Mouse (Mus musculus) heart, embryonic 16.5 days (tissue): ENCODE data around the gene Irgm2. TPM values are rescaled to one million over a fixed set of nuclear protein-coding genes. Genes with fewer than 3 reads are reported as not detected.
"Not testable (repeated sequence)": the region's sequence is repeated elsewhere in the genome, so short reads cannot be mapped to it uniquely, and the experiment has no call there.

Source experiments
- ATAC-seq: fragments of 200-750 bp; cut with Nextera tagmentation; replicated peaks from 2 replicates; pipeline ENCODE4 v1.8.0; 2017; ENCODE audit warnings: moderate number of reproducible peaks; ENCODE audit not compliant: insufficient read depth, low FRiP score; ENCODE audit errors: extremely low read depth
- H3K27ac ChIP-seq: fragments of 300-500 bp; sonication (generic); 2 replicates; pipeline ENCODE4 v1.5.1; 2014; ENCODE audit warnings: mild to moderate bottlenecking, low read length, control low read depth, moderate library complexity
- H3K27me3 ChIP-seq: fragments of 300-500 bp; sonication (generic); 2 replicates; pipeline ENCODE4 v1.6.1; 2014; ENCODE audit warnings: low read length, mixed read lengths; ENCODE audit not compliant: control insufficient read depth, insufficient read depth
- H3K36me3 ChIP-seq: fragments of 300-500 bp; sonication (generic); 2 replicates; pipeline ENCODE4 v1.6.1; 2014; ENCODE audit not compliant: control insufficient read depth, insufficient read depth
- H3K4me1 ChIP-seq: fragments of 300-500 bp; sonication (generic); 2 replicates; pipeline ENCODE4 v1.6.1; 2014; ENCODE audit warnings: low read length, mixed read lengths; ENCODE audit not compliant: control insufficient read depth, insufficient read depth
- H3K4me2 ChIP-seq: fragments of 300-500 bp; sonication (generic); 2 replicates; pipeline ENCODE4 v1.6.1; 2014; ENCODE audit warnings: low read depth, mild to moderate bottlenecking, control low read depth, low read length
- H3K4me3 ChIP-seq: fragments of 300-500 bp; sonication (generic); 2 replicates; pipeline ENCODE4 v1.5.1; 2014; ENCODE audit warnings: mild to moderate bottlenecking, control low read depth, low read length
- H3K9ac ChIP-seq: fragments of 300-500 bp; sonication (generic); 2 replicates; pipeline ENCODE4 v1.6.1; 2014; ENCODE audit warnings: low read length, control low read depth
- H3K9me3 ChIP-seq: fragments of 300-500 bp; sonication (generic); replicated peaks from 2 replicates; pipeline ENCODE4 v1.6.1; 2016; ENCODE audit warnings: low read length; ENCODE audit not compliant: control insufficient read depth
- WGBS: fragments of 180-500 bp; shearing (Covaris S2); extraction: QIAGEN DNeasy Blood & Tissue Kit; methylation state at CpG from one replicate; pipeline ENCODE4 v1.1.7; 2014; 5-methylcytosine and 5-hydroxymethylcytosine counted together
- polyA plus RNA-seq: library from polyadenylated mRNA; unstranded; fragments of >200 nt; fragmentation: Nextera tagmentation; extraction: Ambion mirVana; gene quantifications from 2 replicates; pipeline ENCODE4 v1.2.1, GENCODE M21; 2015

The Irgm2 gene
- polyA plus RNA-seq, 1 experiment from 2014 or later, result 6.4 TPM

GRCm38 (mm10) chr11:58216823-58217222, 17.4 kb downstream of the Irgm2 start:
- 79% methylated on average over 6 of the region's 6 CpGs for WGBS
- Histone ChIP-seq H3K27ac (no peak overlapping the region), H3K4me3 (no peak overlapping the region), H3K9ac (no peak overlapping the region), H3K9me3 (no peaks in the 10 kb centered on the region), H3K27me3 (no peaks in the 10 kb centered on the region), H3K4me1 (peaks cover 12% of the 10 kb centered on the region), H3K36me3 (no peaks in the 10 kb centered on the region), H3K4me2 (no peak overlapping the region)
- ATAC-seq, result no peak

GRCm38 (mm10) chr11:58223751-58224150, 24.3 kb downstream of the Irgm2 start:
- H3K27me3 ChIP-seq, result no peaks in the 10 kb centered on the region
- peak; percentile 34; the same call in 1 of the 2 replicates for ATAC-seq
- no peak overlapping the region for H3K4me2 ChIP-seq
- no peaks in the 10 kb centered on the region for H3K9me3 ChIP-seq
- no peak overlapping the region for H3K4me3 ChIP-seq
- WGBS, result 9% methylated on average over 4 of the region's 4 CpGs
- H3K9ac ChIP-seq, result no peak overlapping the region
- no peaks in the 10 kb centered on the region for H3K36me3 ChIP-seq
- H3K4me1 ChIP-seq, result peaks cover 19% of the 10 kb centered on the region
- H3K27ac ChIP-seq, result peak overlapping the region; percentile 66

- peaks cover 19% of the 10 kb centered on the region for H3K4me1 ChIP-seq
- peak overlapping the region; percentile 66 for H3K27ac ChIP-seq
- no peak overlapping the region for H3K9ac ChIP-seq
- no peaks in the 10 kb centered on the region for H3K36me3 ChIP-seq
- H3K9me3 ChIP-seq, result no peaks in the 10 kb centered on the region
- H3K4me3 ChIP-seq, result no peak overlapping the region
- ATAC-seq, result no peak
- no peak overlapping the region for H3K4me2 ChIP-seq
- 49% methylated on average over 7 of the region's 7 CpGs for WGBS
- no peaks in the 10 kb centered on the region for H3K27me3 ChIP-seq
These were observed 24.9 kb downstream of the Irgm2 start for GRCm38 (mm10) chr11:58224313-58224712.

GRCm38 (mm10) chr11:58224872-58225271, 25.5 kb downstream of the Irgm2 start:
- ATAC-seq, H3K36me3 ChIP-seq, H3K9me3 ChIP-seq, H3K4me3 ChIP-seq, H3K27me3 ChIP-seq, H3K9ac ChIP-seq, H3K27ac ChIP-seq, H3K4me2 ChIP-seq: not testable (repeated sequence)
- H3K4me1 ChIP-seq, result peaks cover 19% of the 10 kb centered on the region
- WGBS, result 74% methylated on average over 2 of the region's 2 CpGs

GRCm38 (mm10) chr11:58225655-58226054, 26.2 kb downstream of the Irgm2 start:
- Histone ChIP-seq H3K9ac (no peak overlapping the region), H3K36me3 (no peaks in the 10 kb centered on the region), H3K27ac (0 out of 2 replicates have a peak overlapping the region, but pooled peaks have one; percentile 50), H3K4me3 (no peak overlapping the region), H3K27me3 (no peaks in the 10 kb centered on the region), H3K4me1 (peaks cover 19% of the 10 kb centered on the region), H3K4me2 (peak overlapping the region; percentile 47; the same call in 1 of the 2 replicates), H3K9me3 (no peaks in the 10 kb centered on the region)
- peak; percentile 59; the same call in 1 of the 2 replicates for ATAC-seq
- 7% methylated on average over 5 of the region's 5 CpGs for WGBS

- H3K27me3 ChIP-seq, result no peaks in the 10 kb centered on the region
These were observed 27.0 kb downstream of the Irgm2 start for GRCm38 (mm10) chr11:58226425-58226824.

GRCm38 (mm10) chr11:58228021-58228420, 28.6 kb downstream of the Irgm2 start:
- H3K4me3 ChIP-seq, H3K36me3 ChIP-seq, H3K27ac ChIP-seq, H3K9me3 ChIP-seq, H3K4me2 ChIP-seq, ATAC-seq, H3K9ac ChIP-seq, H3K27me3 ChIP-seq: not testable (repeated sequence)
- 98% methylated on average over 2 of the region's 2 CpGs for WGBS
- H3K4me1 ChIP-seq, result peaks cover 17% of the 10 kb centered on the region

More at GRCm38 (mm10) chr11:58226425-58226824, 27.0 kb downstream of the Irgm2 start:
- no peak for ATAC-seq
- Histone ChIP-seq H3K4me2 (no peak overlapping the region), H3K9me3 (no peaks in the 10 kb centered on the region), H3K4me1 (peaks cover 19% of the 10 kb centered on the region), H3K9ac (no peak overlapping the region), H3K4me3 (no peak overlapping the region), H3K27ac (no peak overlapping the region), H3K36me3 (no peaks in the 10 kb centered on the region)

- no peak overlapping the region for H3K4me2 ChIP-seq
- ATAC-seq, result no peak
- 47% methylated on average over 16 of the region's 16 CpGs for WGBS
- peaks cover 4% of the 10 kb centered on the region for H3K4me1 ChIP-seq
- H3K9me3 ChIP-seq, result no peaks in the 10 kb centered on the region
- no peak overlapping the region for H3K4me3 ChIP-seq
- no peaks in the 10 kb centered on the region for H3K27me3 ChIP-seq
- H3K27ac ChIP-seq, result no peak overlapping the region
- H3K9ac ChIP-seq, result no peak overlapping the region
- no peaks in the 10 kb centered on the region for H3K36me3 ChIP-seq
These were observed 31.0 kb downstream of the Irgm2 start for GRCm38 (mm10) chr11:58230396-58230910.

- no peak overlapping the region for H3K4me3 ChIP-seq
- no peaks in the 10 kb centered on the region for H3K36me3 ChIP-seq
- H3K4me1 ChIP-seq, result no peaks in the 10 kb centered on the region
- WGBS, result 78% methylated on average over 8 of the region's 8 CpGs
- no peaks in the 10 kb centered on the region for H3K9me3 ChIP-seq
- H3K9ac ChIP-seq, result no peak overlapping the region
- no peak overlapping the region for H3K27ac ChIP-seq
- no peak for ATAC-seq
- H3K4me2 ChIP-seq, result no peak overlapping the region
- H3K27me3 ChIP-seq, result no peaks in the 10 kb centered on the region
These were observed 31.7 kb downstream of the Irgm2 start for GRCm38 (mm10) chr11:58231156-58231555.
